Mouse (Mus musculus) embryonic fibroblast, embryonic 13.5 days (primary cell): ENCODE results near the gene Pogz.
"Not testable (repeated sequence)": the region's sequence is repeated elsewhere in the genome, so short reads cannot be mapped to it uniquely, and the experiment has no call there.

Source experiments
- CTCF ChIP-seq: IDR thresholded peaks from 2 replicates; pipeline ENCODE4 v1.5.1; 2011; ENCODE audit warnings: mild to moderate bottlenecking, control low read depth, low read length, moderate library complexity, borderline replicate concordance; ENCODE audit not compliant: insufficient read depth
- POLR2A ChIP-seq: IDR thresholded peaks from 2 replicates; pipeline ENCODE4 v1.6.1; 2011; ENCODE audit warnings: low read depth, mild to moderate bottlenecking, control low read depth, low read length, moderate library complexity

DNA sequence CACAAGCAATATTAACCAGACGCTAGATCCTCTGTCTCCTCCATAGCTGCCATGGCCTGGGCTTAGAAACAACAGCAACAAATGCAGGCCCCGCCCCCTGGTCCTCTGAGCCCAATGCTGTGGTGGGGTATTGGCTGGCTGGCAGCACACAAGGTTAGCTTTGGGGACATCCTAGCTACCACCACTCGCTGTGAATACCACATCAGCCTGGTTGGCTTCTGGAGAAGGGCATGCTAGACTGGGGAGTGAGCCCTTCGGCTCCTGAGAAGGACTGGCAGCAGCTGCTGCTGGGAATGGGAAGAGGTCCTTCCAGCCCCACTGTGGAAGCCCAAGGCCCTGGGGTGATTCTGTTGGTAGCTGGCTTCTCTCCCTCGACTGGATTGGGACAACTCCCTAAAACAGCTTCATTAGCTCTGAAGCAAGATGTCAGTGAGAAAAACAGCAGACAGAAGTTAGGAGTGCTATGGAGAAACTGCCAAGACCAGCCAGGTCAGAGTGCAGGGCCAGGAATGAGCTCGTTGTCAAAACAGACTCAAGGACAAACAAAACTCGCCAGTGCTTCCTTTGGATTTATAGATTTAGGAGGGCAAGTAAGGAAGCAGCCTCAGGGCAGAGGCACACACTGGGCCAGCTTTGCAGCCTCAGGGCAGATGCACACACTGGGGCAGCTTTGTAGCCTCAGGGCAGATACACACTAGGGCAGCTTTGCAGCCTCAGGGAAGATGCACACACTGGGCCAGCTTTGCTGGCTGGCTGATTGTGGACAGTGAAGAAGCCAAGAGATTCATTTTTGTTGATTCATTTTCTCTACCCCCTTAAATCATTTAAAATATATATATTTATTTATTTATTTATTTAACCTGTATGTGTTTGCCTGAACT is 93.3 kb downstream of the Pogz start:
- not testable (repeated sequence) for TF ChIP-seq CTCF, POLR2A
